Mouse (Mus musculus) large intestine, adult 2 months (tissue): ENCODE results near the gene Olfr635. TPM values are rescaled to one million over a fixed set of nuclear protein-coding genes. Genes with fewer than 3 reads are reported as not detected.
"Not testable (repeated sequence)": the region's sequence is repeated elsewhere in the genome, so short reads cannot be mapped to it uniquely, and the experiment has no call there.

Source experiments
- DNase-seq: peaks from one replicate; pipeline ENCODE4 v3.0.0-alpha.2; 2012; ENCODE audit warnings: low read depth, low spot score
- WGBS: fragments of 180-500 bp; shearing (Covaris S2); methylation state at CpG from one replicate; pipeline ENCODE4 v1.1.7; 2018; 5-methylcytosine and 5-hydroxymethylcytosine counted together
- polyA plus RNA-seq: library from polyadenylated mRNA; depleted of rRNA; stranded (reverse); fragments of >200 nt; gene quantifications from 2 replicates; pipeline ENCODE4 v1.2.3, GENCODE M21; 2012; rRNA removed

Olfr635 gene
- polyA plus RNA-seq, result not detected in 2 replicates

DNA sequence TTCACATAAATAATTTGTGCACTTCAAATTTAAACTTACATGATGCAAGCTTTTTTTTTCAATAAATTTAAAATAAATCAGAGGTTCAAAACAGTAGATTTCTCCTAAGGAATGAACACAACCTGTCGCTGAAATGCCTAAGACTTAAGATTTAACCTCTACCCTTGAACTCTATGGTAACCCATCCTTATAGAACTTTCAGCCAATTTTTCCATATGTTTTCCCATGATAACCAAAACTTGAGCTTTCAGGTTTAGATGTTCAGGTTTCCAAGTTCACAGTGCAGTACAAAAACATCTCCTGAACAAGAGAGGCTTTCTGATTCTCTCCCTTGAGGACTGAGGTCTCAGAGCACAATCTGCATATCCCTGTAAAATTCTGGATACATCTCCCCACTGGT lies at the start of gene Olfr635:
Gene Olfr635, plus strand, starts transcription at position 301 of the 400 bp plus-strand sequence.
- no peak for DNase-seq
- WGBS, result 68% methylated on average over 1 of the region's 1 CpGs

DNA sequence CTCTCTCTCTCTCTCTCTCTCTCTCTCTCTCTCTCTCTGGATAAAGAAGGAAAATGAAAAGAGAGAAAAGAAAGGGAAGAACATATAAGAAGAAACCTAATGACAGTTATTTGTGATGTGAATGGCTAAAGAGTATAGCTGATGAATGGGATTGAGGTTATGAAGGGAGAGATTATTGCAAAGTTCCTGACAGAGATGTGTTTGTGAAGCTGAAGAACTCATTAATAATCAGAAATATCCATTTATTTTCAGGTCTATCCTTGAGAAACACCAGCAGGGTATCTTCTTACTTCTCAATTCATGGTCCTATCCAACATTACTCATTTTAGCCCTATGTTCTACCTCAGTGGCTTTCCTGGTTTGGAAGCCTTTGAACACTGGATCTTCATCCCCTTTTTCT lies 42.4 kb upstream of the Olfr635 start, which contains the start of gene Olfr631:
Gene Olfr631, plus strand, starts transcription at position 301 of the 400 bp plus-strand sequence.
- no peak for DNase-seq

DNA sequence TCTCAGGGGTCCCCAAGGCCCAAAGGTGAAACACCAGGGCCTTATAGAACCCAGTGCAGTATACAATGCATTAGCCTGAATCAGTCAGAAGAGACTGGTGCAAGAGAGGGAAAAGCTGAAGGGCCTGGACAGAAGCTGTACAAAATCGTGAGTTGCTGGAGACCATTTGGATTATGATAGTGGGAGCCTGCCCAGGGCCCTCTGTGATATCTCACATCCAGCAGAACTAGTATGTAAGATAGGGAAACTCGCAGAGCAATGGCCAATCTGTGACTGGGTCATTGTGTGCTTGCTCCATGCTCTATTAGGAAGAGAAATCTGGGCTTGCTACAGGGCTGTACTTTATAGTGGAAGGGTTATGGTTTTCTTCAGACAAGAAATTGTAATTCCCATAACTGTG lies 36.7 kb upstream of the Olfr635 start, which contains the start of gene Olfr632:
Gene Olfr632, plus strand, starts transcription at position 84 of the 400 bp plus-strand sequence.
- WGBS, result 60% methylated on average over 2 of the region's 2 CpGs

DNA sequence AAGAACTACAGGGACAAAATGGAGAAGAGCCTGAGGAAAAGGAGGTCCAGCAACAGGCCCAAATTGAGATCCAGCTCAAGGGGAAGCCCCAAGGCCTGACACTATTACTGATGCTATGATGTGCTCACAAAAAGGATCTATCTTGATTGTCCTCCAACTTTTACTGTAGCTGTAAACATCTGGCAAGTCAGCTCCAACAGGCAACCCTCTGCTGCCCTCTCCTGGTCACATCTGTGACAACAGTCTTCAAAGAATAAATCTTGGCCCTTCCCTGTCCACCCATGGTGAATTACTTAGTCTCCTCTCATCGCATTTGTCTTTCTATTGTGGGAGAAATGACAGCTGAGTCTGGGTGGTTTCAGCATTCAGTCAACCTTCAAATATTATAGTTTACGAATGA lies 28.2 kb upstream of the Olfr635 start:
- peak; percentile 21 for DNase-seq

More for the DNA sequence above, 36.7 kb upstream of the Olfr635 start, which contains the start of gene Olfr632:
- DNase-seq, result no peak

DNA sequence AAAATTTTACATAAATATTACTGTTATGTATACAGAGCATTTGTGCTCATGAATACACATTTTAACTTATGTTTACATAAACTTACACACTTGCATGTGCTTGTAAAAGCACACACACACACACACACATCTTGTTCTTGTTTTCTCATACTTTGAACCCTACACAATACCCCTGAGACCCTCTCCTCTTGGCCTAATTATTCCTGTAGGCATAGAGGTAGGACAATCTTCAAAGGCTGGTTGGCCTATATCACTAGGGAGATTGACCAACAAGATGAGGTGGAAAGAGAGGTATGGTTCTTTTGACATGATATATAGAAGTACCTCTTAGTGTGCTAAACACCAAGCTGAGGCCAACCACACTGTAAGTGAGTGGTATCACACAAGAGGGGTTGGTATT lies 26.8 kb upstream of the Olfr635 start, which contains the start of gene Olfr633:
Gene Olfr633, plus strand, starts transcription at position 301 of the 400 bp plus-strand sequence.
- no peak for DNase-seq

More for the DNA sequence above, 28.2 kb upstream of the Olfr635 start:
- 24% methylated on average over 2 of the region's 2 CpGs for WGBS

DNA sequence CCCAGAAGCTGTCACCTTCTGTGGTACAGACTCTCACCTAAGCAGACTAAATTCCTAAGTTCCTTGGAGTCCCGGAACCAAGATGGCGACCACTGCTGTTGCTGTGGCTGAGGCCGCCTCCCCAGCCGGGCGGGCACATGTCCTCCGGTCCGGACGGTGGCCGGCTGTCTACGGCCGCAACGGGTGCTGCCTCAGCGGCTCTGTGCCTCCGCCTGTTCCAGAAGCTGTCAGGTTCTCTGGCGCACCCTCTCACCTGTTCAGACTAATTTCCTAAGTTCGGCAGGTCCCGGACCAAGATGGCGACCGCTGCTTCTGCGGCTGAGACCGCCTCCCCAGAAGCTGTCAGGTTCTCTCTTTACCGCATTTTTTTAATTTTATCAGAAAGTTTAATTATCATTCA lies 4.1 kb upstream of the Olfr635 start:
- WGBS, result 93% methylated on average over 22 of the region's 22 CpGs
- not testable (repeated sequence) for DNase-seq

DNA sequence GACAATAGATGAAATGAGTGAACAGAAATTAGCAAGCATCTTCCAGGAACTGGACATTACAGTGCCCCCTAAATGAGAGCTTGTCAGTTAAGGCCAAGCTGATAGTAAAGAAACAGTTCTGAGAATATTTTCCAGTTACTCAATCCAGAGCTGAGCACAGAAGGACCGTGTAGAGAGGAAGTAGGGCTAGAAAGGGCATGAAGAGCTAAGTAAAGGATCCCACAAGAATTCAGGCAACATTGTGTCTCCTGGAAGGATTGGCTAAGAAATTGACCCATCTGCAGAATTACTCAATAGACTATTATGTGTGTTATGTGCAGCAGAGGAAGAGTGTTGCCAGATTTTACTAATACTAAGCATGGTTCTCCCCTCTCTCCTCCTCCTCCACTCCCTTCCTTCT lies 830 bp downstream of the Olfr635 start:
- DNase-seq, result no peak
- 39% methylated on average over 1 of the region's 1 CpGs for WGBS

DNA sequence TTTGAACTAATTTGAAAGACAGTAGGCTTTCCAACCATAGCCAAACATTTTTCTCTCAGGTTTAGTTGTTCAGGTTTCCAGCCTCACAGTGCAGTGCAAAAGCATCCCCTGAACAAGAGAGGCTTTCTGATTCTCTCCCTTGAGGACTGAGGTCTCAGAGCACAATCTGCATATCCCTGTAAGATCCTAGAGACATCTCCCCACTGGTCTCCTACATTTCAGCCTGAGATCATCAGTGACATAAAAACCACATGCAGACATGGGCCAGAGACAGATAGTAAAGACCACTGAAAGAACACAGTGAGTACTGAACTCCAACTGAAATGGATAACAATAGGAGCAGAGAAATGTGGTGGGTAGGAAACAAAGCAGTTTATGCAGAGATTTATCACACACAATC lies 27.5 kb downstream of the Olfr635 start, which contains the start of gene Olfr638:
Gene Olfr638, plus strand, starts transcription at position 301 of the 400 bp plus-strand sequence.
- DNase-seq, result no peak

DNA sequence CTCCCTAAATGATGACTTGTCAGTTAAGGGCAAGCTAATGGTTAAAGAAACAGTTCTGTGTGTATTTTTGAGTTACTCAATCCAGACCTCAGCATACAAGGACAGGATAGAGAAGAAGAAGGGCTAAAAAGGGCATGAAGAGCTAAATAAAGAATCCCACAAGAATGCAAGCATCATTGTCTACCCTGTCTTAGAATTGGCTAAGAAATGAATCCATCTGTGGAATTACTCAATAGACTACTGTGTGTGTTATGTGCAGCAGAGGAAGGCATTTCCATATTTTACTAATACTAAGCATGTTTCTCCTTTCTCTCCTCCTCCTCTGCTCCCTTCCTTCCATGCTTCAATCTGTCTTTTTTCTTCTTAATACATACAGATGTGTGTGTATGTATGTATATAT lies 28.2 kb downstream of the Olfr635 start:
- DNase-seq, result no peak

DNA sequence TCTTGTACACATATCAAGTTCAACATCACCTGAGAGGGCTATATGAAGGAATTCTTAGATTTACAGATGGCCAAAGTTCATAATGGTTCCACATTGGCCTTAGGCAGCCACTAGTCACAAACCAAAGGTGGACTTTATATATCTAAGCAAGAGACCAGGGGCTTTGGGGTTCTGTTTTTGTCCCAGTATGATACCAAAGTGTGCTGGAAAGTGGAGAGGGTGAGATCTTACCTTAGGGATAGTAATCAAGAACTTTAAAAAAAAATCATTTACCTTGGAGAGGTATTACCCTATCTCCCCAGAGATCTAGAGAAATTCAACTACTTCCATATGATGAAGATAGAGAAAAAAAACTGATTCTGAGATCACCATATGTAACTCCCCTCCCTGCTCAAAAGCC lies 46.3 kb downstream of the Olfr635 start, which contains the start of gene Olfr639:
Gene Olfr639, minus strand, starts transcription at position 101 of the 400 bp plus-strand sequence.
- no peak for DNase-seq

DNA sequence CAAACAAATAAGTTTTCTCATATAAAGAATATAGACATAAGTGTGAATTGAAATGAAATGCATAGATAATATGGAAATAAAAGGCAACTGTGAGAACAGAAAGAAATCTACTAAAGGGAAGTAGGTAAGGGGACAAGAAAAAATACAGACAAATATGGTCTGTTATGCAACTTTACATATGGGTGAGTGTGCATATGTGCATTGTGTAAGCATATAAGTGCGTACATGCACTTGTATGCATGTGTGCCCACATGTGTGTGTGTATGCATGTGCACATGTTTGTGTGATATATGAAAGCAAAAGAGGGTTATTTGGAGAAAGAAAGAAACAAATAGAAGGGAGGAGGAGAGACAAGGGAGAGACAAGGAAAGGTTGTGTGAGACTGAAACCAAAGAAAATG lies 48.0 kb downstream of the Olfr635 start:
- no peak for DNase-seq

DNA sequence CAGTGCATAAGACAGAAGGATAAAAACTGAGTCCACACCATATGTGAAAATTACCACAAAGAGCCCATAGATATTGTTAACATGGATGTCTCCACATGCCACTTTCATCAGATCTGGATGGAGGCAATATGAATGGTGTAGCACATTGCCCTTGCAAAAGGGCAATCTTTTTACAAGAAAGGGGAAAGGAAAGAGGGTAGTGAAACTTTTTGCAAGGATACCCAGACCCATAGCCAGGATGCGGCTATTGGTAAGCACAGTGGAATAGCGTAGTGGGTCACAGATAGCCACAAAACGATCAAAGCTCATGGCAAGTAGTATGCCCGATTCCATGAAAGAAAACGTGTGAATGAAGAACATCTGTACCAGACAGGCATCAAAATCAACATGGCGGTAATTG lies 50.7 kb downstream of the Olfr635 start:
- WGBS, result 87% methylated on average over 6 of the region's 6 CpGs
- no peak for DNase-seq

More for the DNA sequence above, 48.0 kb downstream of the Olfr635 start:
- 80% methylated on average over 1 of the region's 1 CpGs for WGBS

DNA sequence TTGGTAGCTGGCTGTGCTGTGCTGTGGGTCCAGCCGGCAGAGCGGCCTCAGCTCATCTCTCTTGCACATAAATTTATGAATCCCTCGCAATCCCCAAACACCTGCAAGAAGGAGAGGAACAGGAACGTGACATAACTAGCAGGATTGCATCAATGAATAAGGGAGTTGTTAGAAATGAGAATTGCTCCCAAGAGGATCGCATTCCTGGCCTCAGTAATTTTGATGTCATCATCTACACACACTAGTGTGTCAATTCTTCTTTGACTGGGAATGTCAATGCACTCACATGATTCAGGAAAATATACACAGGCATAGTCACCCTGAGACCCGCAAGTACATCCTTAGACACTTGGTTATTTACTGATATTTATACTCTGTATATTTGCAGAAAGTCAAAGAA lies 54.5 kb downstream of the Olfr635 start, which contains the start of gene Olfr640:
Gene Olfr640, minus strand, starts transcription at position 101 of the 400 bp plus-strand sequence.
- no peak for DNase-seq
- WGBS, result 72% methylated on average over 6 of the region's 6 CpGs

DNA sequence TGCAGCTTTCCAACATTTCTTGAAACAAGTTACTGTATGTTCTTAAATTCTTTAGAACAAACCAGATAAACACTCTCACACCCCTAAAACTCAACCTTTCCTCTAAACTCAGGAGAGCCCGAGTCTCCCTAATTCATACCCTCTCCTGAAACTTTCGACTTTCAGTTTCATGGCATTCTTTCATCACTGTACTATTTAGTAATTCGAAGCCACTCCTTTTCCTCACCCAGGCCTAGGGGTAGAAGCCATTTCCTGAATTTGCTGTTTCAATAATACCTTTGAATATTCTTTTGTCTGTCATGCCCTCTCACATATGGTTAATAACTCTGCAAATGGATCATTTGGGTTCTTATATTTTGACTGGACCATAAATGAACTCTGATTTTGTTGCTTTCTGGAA lies 56.0 kb downstream of the Olfr635 start:
- DNase-seq, result no peak
- WGBS, result 77% methylated on average over 3 of the region's 3 CpGs

DNA sequence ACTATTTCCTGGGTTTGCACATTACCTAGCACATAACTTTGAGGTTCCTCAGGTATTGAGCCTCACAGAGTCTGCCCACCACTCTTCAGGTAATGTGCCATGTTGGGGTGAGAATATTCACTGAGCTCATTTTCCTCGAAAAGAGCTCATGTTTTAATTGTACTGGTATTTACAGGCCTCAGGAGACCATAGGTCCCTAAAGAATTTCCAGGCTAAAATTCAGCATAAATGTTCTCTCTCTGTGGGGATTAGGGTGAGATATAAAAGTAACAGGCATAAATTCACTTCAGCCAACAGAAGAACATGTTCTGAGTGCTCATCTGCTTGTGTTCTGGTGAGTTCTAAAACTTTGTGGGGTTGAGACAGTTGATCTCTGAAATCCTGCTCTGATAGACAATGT lies 64.2 kb downstream of the Olfr635 start, which contains the start of gene Olfr641:
Gene Olfr641, plus strand, starts transcription at position 301 of the 400 bp plus-strand sequence.
- no peak for DNase-seq
- 46% methylated on average over 1 of the region's 1 CpGs for WGBS

Other genes with a start within 250 kb of the Olfr635 start
- gene Olfr628, start 240.8 kb upstream of the Olfr635 start, polyA plus RNA-seq, result not detected in 2 replicates
- gene Olfr629, start 226.2 kb upstream of the Olfr635 start, polyA plus RNA-seq, result not detected in 2 replicates
- gene Olfr630, start 213.8 kb upstream of the Olfr635 start, polyA plus RNA-seq, result not detected in 2 replicates
- gene Olfr69, start 199.6 kb upstream of the Olfr635 start, polyA plus RNA-seq, result not detected in 2 replicates
- not detected in 2 replicates for gene Olfr68, start 191.5 kb upstream of the Olfr635 start, polyA plus RNA-seq
- gene Olfr67, start 179.3 kb upstream of the Olfr635 start, polyA plus RNA-seq, result not detected in 2 replicates
- gene Hbb-bt, start 157.2 kb upstream of the Olfr635 start, polyA plus RNA-seq, result 7.5 and 9.3 TPM in 2 replicates
- gene Hbb-bs, start 143.1 kb upstream of the Olfr635 start, polyA plus RNA-seq, result 97.3 and 114 TPM in 2 replicates
- gene Hbb-bh2, start 130.6 kb upstream of the Olfr635 start, polyA plus RNA-seq, result not detected in 2 replicates
- not detected in 2 replicates for gene Hbb-bh1, start 128.0 kb upstream of the Olfr635 start, polyA plus RNA-seq
- gene Hbb-y, start 117.9 kb upstream of the Olfr635 start, polyA plus RNA-seq, result not detected in 2 replicates
- gene Olfr66, start 84.9 kb upstream of the Olfr635 start, polyA plus RNA-seq, result not detected in 2 replicates
- not detected in 2 replicates for gene Olfr64, start 76.7 kb upstream of the Olfr635 start, polyA plus RNA-seq
- gene Olfr65, start 67.7 kb upstream of the Olfr635 start, polyA plus RNA-seq, result not detected in 2 replicates
- gene Olfr631, start 42.3 kb upstream of the Olfr635 start, polyA plus RNA-seq, result not detected in 2 replicates
- not detected in 2 replicates for gene Olfr632, start 36.8 kb upstream of the Olfr635 start, polyA plus RNA-seq
- gene Olfr633, start 26.7 kb upstream of the Olfr635 start, polyA plus RNA-seq, result not detected in 2 replicates
- gene Olfr638, start 27.6 kb downstream of the Olfr635 start, polyA plus RNA-seq, result not detected in 2 replicates
- not detected in 2 replicates for gene Olfr639, start 46.2 kb downstream of the Olfr635 start, polyA plus RNA-seq
- not detected in 2 replicates for gene Olfr640, start 54.4 kb downstream of the Olfr635 start, polyA plus RNA-seq
- gene Olfr641, start 64.3 kb downstream of the Olfr635 start, polyA plus RNA-seq, result not detected in 2 replicates
- gene Olfr642, start 81.5 kb downstream of the Olfr635 start, polyA plus RNA-seq, result not detected in 2 replicates
- not detected in 2 replicates for gene 4930516K23Rik, start 90.3 kb downstream of the Olfr635 start, polyA plus RNA-seq
- not detected in 2 replicates for gene Olfr644, start 100.7 kb downstream of the Olfr635 start, polyA plus RNA-seq
- not detected in 2 replicates for gene Olfr645, start 114.3 kb downstream of the Olfr635 start, polyA plus RNA-seq
- not detected in 2 replicates for gene Olfr646, start 133.7 kb downstream of the Olfr635 start, polyA plus RNA-seq
- gene Ubqln5, start 158.7 kb downstream of the Olfr635 start, polyA plus RNA-seq, result not detected in 2 replicates
- gene Olfr643, start 166.3 kb downstream of the Olfr635 start, polyA plus RNA-seq, result not detected in 2 replicates
- gene Ubqln3, start 172.1 kb downstream of the Olfr635 start, polyA plus RNA-seq, result not detected in 2 replicates
- gene Ubqlnl, start 179.4 kb downstream of the Olfr635 start, polyA plus RNA-seq, result not detected in 2 replicates
- not detected in 2 replicates for gene Olfm5, start 193.7 kb downstream of the Olfr635 start, polyA plus RNA-seq
- 0.02 TPM in 1 of 2 replicates, not detected in the other for gene Olfr648, start 212.2 kb downstream of the Olfr635 start, polyA plus RNA-seq
- gene Olfr649, start 224.8 kb downstream of the Olfr635 start, polyA plus RNA-seq, result not detected in 2 replicates
- 0.79 and 1.1 TPM in 2 replicates for gene Trim6, start 247.6 kb downstream of the Olfr635 start, polyA plus RNA-seq